Mouse (Mus musculus) ES-CJ7 (cell line): ENCODE results near the gene Il1r1.

Source experiments
- DNase-seq: peaks from one replicate; pipeline ENCODE4 v3.0.0; 2011; ENCODE audit warnings: low read depth, low spot score

The Il1r1 gene

DNA sequence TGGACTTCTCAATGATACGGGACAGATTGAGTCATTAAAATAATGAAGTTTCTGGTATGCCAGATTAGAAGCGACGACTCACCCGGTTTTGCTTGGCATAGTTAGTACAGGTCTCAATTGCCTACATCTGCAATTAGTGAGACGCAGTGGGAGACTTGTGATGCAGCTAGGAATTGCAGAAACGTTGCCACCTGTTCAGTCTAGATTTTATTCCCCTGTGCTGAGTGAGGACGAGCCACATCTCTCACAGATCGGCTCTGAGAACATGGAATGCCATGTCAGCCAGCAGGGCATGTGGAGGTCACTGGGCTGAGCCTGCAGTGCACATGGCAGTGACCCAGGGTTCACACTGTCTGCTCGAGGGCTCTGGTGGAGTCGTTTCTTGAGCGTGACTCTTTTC is 137.9 kb downstream of the Il1r1 start:
- DNase-seq, result no peak
